Mouse (Mus musculus): ENCODE measurements around the gene Skor1. TPM values are rescaled to one million over a fixed set of nuclear protein-coding genes. Genes with fewer than 3 reads are reported as not detected.

Skor1 gene
- polyA plus RNA-seq, 1 experiment from 2014 or later: 0.43 TPM

DNA sequence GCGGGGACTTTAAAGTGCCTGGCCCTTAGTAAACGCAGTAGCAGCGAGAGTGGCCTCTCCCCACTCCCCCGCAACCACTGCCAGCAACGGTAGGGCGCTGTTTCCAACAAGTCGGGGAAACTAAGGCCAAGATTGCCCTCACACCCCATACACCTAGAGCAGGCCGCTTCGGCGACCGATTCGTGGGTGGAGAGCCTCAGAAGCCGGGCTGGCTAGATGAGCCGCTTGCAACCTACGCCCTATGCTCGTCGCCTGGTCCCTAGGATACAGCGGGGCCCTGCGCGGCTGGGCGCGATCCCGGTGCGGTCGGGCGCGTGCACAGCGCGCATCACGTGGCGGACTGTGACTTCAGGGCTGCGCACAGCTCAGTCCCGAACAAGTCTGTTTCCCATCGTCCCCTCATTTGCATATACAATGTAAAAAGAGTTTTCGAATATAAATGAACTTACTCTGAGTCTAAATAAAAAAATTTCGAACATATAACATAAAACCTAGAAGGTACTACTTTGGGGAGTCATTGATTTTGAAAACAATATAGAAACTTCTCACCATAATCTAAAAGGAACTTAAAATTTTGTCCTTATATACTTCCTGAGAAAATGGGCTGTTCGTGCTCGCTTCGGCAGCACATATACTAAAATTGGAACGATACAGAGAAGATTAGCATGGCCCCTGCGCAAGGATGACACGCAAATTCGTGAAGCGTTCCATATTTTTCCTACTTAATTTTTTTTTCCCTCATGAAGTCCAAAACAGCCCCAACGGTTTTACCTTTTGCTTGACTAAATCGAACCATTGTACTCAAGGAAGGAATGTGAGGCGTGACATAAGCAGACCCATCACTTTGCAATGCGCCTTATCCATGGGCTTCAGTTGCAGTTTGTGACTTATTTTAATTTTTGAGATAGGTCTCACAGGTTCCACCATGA is 15.8 kb downstream of the Skor1 start:
- DNase-seq (ENCODE audit: low spot score) (peak; percentile 97), ATAC-seq (replicated peaks; ENCODE audit: low FRiP score) (peak; percentile 98)
- peak overlapping the region; percentile 65 for H3K27ac ChIP-seq (ENCODE audit: low read depth, low read length)
- peak overlapping the region; percentile 68 for H3K4me3 ChIP-seq (ENCODE audit: low read depth, low read length)
- H3K36me3 ChIP-seq (ENCODE audit: control insufficient read depth, insufficient read depth, low read length): no peaks in the 10 kb centered on the region
- H3K9me3 ChIP-seq (ENCODE audit: control insufficient read depth, low read length): no peaks in the 10 kb centered on the region; the same call in 1 of the 2 replicates
- H3K9ac ChIP-seq (ENCODE audit: low read length): peak overlapping the region; percentile 68
- H3K4me1 ChIP-seq (replicated peaks; ENCODE audit: control insufficient read depth, insufficient read depth, low read length): peaks cover 14% of the 10 kb centered on the region
- H3K27me3 ChIP-seq (ENCODE audit: control insufficient read depth, insufficient read depth, low read length): peaks cover 52% of the 10 kb centered on the region
- H3K4me2 ChIP-seq (ENCODE audit: low read depth, low read length, severe bottlenecking): peak overlapping the region; percentile 91
- under 1% methylated on average over 48 of the region's 48 CpGs for WGBS

DNA sequence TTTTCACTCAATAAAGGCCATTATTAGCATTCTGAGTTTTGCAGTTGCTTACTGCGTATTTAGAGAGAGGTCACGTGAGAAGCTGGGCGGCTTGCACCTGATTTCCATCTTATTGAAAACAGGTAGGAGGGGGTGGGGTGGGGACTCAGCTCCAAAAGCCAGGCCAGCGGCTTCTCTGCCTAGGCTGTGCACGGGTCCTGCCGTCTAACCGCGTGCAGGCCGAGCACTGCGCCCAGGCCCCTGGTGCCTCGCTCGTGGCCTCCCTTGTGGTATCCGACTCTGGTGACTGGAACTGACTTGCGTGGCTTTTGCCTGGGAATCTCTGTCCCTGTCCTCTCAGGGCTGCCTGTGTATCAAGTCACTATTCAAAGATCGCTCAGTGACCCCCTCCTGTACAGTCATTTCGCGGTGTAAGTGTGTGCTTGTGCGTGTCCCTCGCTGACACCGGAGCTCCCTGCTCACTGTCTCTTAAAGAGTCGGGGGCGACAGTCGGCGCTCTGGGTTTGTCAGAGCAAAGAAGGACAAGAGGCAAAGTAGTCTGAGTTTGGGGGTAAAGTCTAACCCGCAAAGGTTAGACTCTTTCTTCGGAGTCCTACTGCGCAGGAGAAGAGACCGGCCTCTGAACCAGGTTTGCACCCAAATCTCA is 16.7 kb downstream of the Skor1 start:
- Histone ChIP-seq H3K4me2 (ENCODE audit: low read depth, low read length, severe bottlenecking) (peak overlapping the region; percentile 91), H3K36me3 (ENCODE audit: control insufficient read depth, insufficient read depth, low read length) (no peaks in the 10 kb centered on the region), H3K27ac (ENCODE audit: low read depth, low read length) (no peak overlapping the region), H3K27me3 (ENCODE audit: control insufficient read depth, insufficient read depth, low read length) (peaks cover 44% of the 10 kb centered on the region), H3K4me1 (replicated peaks; ENCODE audit: control insufficient read depth, insufficient read depth, low read length) (peaks cover 14% of the 10 kb centered on the region), H3K9ac (ENCODE audit: low read length) (peak overlapping the region; percentile 68), H3K4me3 (ENCODE audit: low read depth, low read length) (peak overlapping the region; percentile 68), H3K9me3 (ENCODE audit: control insufficient read depth, low read length) (no peaks in the 10 kb centered on the region; the same call in 1 of the 2 replicates)
- under 1% methylated on average over 28 of the region's 28 CpGs for WGBS
- ATAC-seq (replicated peaks; ENCODE audit: low FRiP score) (peak; percentile 29; the same call in 1 of the 2 replicates), DNase-seq (ENCODE audit: low spot score) (peak; percentile 80)

DNA sequence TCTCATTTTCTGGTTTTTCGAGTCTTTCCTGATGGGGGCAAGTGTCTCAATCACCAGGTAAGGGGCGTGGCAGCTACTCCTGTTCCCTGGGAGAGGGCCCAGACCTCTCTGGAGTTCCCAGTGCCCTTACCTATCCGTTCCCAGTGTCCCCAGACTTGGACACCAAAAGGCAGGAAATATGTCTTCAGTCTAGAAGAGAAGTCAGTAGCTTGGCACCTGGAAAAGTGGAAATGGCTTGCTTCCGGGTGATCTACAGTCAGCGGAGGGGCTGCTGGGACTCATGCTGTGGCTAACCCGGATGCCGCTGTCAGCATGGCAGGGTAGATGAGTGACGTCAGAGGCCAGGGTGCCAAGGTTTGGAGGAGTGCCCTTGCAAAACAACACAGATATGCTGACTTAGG is 19.1 kb downstream of the Skor1 start:
- 84% methylated on average over 8 of the region's 8 CpGs for WGBS
- Histone ChIP-seq H3K27me3 (ENCODE audit: control insufficient read depth, insufficient read depth, low read length) (peaks cover 21% of the 10 kb centered on the region), H3K9ac (ENCODE audit: low read length) (no peak overlapping the region)

DNA sequence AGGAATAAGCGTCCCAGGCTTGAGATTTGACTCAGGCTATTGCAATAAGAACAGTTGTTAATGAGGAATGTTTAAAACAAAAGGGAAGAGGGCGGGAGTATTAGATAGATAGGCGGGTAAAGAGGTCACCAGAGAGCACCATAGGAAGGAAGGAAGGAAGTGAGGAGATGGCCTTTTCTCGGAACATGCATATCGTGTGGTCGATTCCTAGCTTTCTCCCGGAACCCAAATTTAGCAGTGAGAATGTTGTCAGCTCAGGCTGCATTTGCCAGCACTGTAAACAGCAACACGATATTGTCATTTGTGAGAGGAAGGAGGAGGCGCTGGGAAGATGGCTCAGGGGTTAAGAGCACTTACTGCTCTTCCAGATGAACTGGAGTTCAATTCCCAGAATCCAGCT is 24.2 kb downstream of the Skor1 start:
- 56% methylated on average over 9 of the region's 9 CpGs for WGBS
- DNase-seq (ENCODE audit: low spot score) (no peak), ATAC-seq (replicated peaks; ENCODE audit: low FRiP score) (peak; percentile 5; the same call in 1 of the 2 replicates)

More for the DNA sequence above, 19.1 kb downstream of the Skor1 start:
- Histone ChIP-seq H3K27ac (ENCODE audit: low read depth, low read length) (no peak overlapping the region), H3K4me2 (ENCODE audit: low read depth, low read length, severe bottlenecking) (no peak overlapping the region), H3K36me3 (ENCODE audit: control insufficient read depth, insufficient read depth, low read length) (no peaks in the 10 kb centered on the region), H3K4me1 (replicated peaks; ENCODE audit: control insufficient read depth, insufficient read depth, low read length) (peaks cover 6% of the 10 kb centered on the region), H3K9me3 (ENCODE audit: control insufficient read depth, low read length) (no peaks in the 10 kb centered on the region; the same call in 1 of the 2 replicates), H3K4me3 (ENCODE audit: low read depth, low read length) (no peak overlapping the region)
- ATAC-seq (replicated peaks; ENCODE audit: low FRiP score) (no peak), DNase-seq (ENCODE audit: low spot score) (no peak)

DNA sequence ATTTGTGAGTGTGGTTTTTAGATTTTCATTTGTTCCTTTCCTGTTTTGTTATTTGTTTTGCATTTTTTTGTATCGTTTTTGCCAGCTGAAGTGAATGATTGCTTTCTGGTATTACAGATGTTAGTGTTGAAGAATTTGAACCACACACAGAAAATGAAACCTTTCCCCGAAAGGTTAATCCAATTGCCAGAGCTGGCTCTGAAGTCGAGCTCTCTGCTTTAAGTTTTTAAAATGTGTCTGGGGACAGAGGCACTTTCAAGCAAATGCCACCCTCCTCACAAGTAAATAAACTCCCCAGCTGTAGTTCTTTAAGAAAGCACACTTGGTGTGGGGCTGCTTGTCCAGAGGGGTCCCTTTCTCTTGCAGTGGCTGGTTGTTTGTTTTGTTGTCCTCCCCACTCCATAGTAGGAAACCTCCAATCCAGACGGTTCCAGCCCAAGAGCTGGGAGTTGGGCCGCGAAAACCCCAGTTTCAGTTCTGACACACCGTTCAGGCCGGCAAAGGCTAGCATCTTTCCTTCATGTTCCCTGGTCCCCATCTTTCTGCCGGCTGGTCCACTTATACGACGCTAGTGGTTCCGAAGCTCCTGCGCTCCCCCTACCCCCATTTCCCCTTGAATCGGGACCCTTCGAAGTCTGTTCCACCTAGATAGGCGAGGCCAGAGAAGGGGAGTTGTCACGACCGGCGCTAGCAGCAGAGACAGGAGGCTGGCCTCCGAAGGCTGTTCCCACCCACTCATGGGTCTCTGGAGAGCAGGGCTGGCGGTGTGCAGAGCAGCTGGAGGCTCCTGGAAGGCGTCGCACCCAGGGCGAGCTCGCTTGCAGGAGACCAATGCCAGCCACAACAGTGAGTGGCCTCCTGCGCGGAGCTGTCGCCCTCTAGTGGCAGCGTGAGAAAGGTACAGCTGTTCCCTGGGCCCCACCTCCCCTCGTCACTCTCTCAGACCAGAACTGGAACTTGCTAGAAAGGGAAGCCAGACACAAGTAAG is 25.0 kb downstream of the Skor1 start:
- DNase-seq (ENCODE audit: low spot score) (peak; percentile 97), ATAC-seq (replicated peaks; ENCODE audit: low FRiP score) (peak; percentile 91)
- H3K9ac ChIP-seq (ENCODE audit: low read length): peak overlapping the region; percentile 53
- H3K27ac ChIP-seq (ENCODE audit: low read depth, low read length): no peak overlapping the region
- peaks cover 5% of the 10 kb centered on the region for H3K4me1 ChIP-seq (replicated peaks; ENCODE audit: control insufficient read depth, insufficient read depth, low read length)
- peak overlapping the region; percentile 32 for H3K4me3 ChIP-seq (ENCODE audit: low read depth, low read length)
- H3K36me3 ChIP-seq (ENCODE audit: control insufficient read depth, insufficient read depth, low read length): no peaks in the 10 kb centered on the region
- 8% methylated on average over 30 of the region's 30 CpGs for WGBS
- no peaks in the 10 kb centered on the region for H3K27me3 ChIP-seq (ENCODE audit: control insufficient read depth, insufficient read depth, low read length)
- H3K9me3 ChIP-seq (ENCODE audit: control insufficient read depth, low read length): no peaks in the 10 kb centered on the region; the same call in 1 of the 2 replicates
- peak overlapping the region; percentile 79 for H3K4me2 ChIP-seq (ENCODE audit: low read depth, low read length, severe bottlenecking)

More for the DNA sequence above, 24.2 kb downstream of the Skor1 start:
- no peaks in the 10 kb centered on the region; the same call in 1 of the 2 replicates for H3K9me3 ChIP-seq (ENCODE audit: control insufficient read depth, low read length)
- no peak overlapping the region for H3K9ac ChIP-seq (ENCODE audit: low read length)
- no peak overlapping the region for H3K4me3 ChIP-seq (ENCODE audit: low read depth, low read length)
- no peaks in the 10 kb centered on the region for H3K27me3 ChIP-seq (ENCODE audit: control insufficient read depth, insufficient read depth, low read length)
- no peak overlapping the region for H3K27ac ChIP-seq (ENCODE audit: low read depth, low read length)
- H3K4me1 ChIP-seq (replicated peaks; ENCODE audit: control insufficient read depth, insufficient read depth, low read length): peaks cover 5% of the 10 kb centered on the region
- no peaks in the 10 kb centered on the region for H3K36me3 ChIP-seq (ENCODE audit: control insufficient read depth, insufficient read depth, low read length)
- no peak overlapping the region for H3K4me2 ChIP-seq (ENCODE audit: low read depth, low read length, severe bottlenecking)

DNA sequence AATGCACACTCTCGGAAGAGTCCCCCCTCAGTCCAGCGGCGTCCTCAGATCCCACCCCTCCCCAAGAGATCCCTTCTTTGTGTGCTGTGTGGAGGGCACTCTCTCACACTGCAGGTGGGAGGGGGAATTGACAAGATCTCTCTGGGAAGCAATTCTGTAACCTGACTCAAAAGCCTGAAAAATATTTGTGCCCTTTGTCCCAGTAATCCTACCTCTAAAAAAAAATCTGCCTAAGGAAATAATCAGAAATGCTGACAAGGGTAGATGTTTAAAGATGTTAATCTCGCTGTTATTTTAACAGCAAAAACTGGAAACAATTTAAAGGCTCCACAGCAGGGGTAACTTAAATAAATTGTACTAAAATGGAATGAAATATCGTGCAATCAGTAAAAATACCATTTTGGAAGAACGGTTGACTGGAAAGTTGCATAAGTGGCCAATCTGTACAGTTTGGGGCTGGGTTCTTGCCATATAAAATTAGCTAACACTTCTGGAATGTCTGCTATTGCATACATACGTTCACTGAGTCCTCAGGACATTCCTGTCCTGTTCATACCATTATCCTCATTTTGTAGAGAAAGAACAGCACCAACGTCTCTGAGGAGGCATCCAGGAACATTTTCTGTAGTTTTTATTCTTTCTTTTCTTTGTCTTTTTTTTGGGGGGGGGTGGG is 26.5 kb downstream of the Skor1 start:
- ATAC-seq (replicated peaks; ENCODE audit: low FRiP score) (no peak), DNase-seq (ENCODE audit: low spot score) (no peak)
- H3K4me2 ChIP-seq (ENCODE audit: low read depth, low read length, severe bottlenecking): no peak overlapping the region
- H3K27me3 ChIP-seq (ENCODE audit: control insufficient read depth, insufficient read depth, low read length): no peaks in the 10 kb centered on the region
- WGBS: 30% methylated on average over 8 of the region's 8 CpGs
- H3K9ac ChIP-seq (ENCODE audit: low read length): no peak overlapping the region
- no peaks in the 10 kb centered on the region for H3K36me3 ChIP-seq (ENCODE audit: control insufficient read depth, insufficient read depth, low read length)
- H3K27ac ChIP-seq (ENCODE audit: low read depth, low read length): no peak overlapping the region
- peaks cover 5% of the 10 kb centered on the region for H3K4me1 ChIP-seq (replicated peaks; ENCODE audit: control insufficient read depth, insufficient read depth, low read length)
- H3K4me3 ChIP-seq (ENCODE audit: low read depth, low read length): no peak overlapping the region
- H3K9me3 ChIP-seq (ENCODE audit: control insufficient read depth, low read length): no peaks in the 10 kb centered on the region

DNA sequence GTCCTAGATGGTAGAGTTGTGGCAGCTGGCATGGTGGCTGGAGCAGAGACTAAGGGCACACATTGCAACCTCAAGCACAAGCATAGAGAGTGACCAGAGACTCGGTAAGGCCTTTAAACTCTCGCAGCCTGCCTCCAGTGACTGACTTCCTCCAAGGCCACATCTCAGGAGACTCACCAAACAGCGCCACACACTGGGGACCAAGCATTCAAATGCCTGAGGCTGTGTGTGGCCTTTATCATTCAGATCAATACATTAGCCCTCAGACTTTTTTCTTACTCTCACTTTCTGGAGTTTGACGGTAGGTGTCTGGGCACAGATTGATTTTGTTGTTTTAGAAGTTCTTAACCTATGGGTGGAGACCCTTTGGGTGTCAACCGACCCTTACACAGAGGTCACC is 30.4 kb downstream of the Skor1 start:
- DNase-seq (ENCODE audit: low spot score): no peak
- ATAC-seq (replicated peaks; ENCODE audit: low FRiP score): no peak
- WGBS: 67% methylated on average over 5 of the region's 5 CpGs
- Histone ChIP-seq H3K4me3 (ENCODE audit: low read depth, low read length) (no peak overlapping the region), H3K4me1 (replicated peaks; ENCODE audit: control insufficient read depth, insufficient read depth, low read length) (no peaks in the 10 kb centered on the region), H3K36me3 (ENCODE audit: control insufficient read depth, insufficient read depth, low read length) (no peaks in the 10 kb centered on the region), H3K27me3 (ENCODE audit: control insufficient read depth, insufficient read depth, low read length) (no peaks in the 10 kb centered on the region), H3K9me3 (ENCODE audit: control insufficient read depth, low read length) (no peaks in the 10 kb centered on the region), H3K9ac (ENCODE audit: low read length) (no peak overlapping the region), H3K4me2 (ENCODE audit: low read depth, low read length, severe bottlenecking) (no peak overlapping the region), H3K27ac (ENCODE audit: low read depth, low read length) (no peak overlapping the region)

All from forebrain, embryonic 11.5 days (tissue).